Mouse (Mus musculus): ENCODE results near the gene Dppa4.

- TF ChIP-seq CTCF (IDR thresholded peaks at IDR 0.05) (no peak), POLR2A (IDR thresholded peaks at IDR 0.05; ENCODE audit: insufficient read depth, low read depth, low read length) (no peak)
Observed at GRCm38 (mm10) chr16:48276940-48277339, 6.6 kb upstream of the Dppa4 start.

Measured in heart, adult 2 months (tissue).